Mouse (Mus musculus) CD4-positive, CD25-positive, alpha-beta regulatory T cell (primary cell): ENCODE measurements around the gene Ces2h. TPM values are rescaled to one million over a fixed set of nuclear protein-coding genes. Genes with fewer than 3 reads are reported as not detected.

Experiments used
- polyA plus RNA-seq: library from polyadenylated mRNA; unstranded; fragments of 100-300 nt; shearing (Covaris generic); gene quantifications from one replicate; pipeline ENCODE4 v1.2.1, GENCODE M21; 2017

Gene Ces2h
- polyA plus RNA-seq, result not detected

GRCm38 (mm10) chr8:105000586-105000985 is at the start of gene Ces2h:
Gene Ces2h (plus strand): TSS chr8:105000853.

GRCm38 (mm10) chr8:104961537-104961961 is 39.1 kb upstream of the Ces2h start, which contains the start of gene Ces2g:
Gene Ces2g (plus strand): TSS chr8:104961718.

GRCm38 (mm10) chr8:105048371-105048854 is 47.8 kb downstream of the Ces2h start, which contains the start of gene Ces3a:
Gene Ces3a (plus strand): TSS chr8:105048601.

Other genes with a start within 250 kb of the Ces2h start
- not detected for gene Ces2b, start 169.3 kb upstream of the Ces2h start, polyA plus RNA-seq
- 6.8 TPM for gene Ces2c, start 153.8 kb upstream of the Ces2h start, polyA plus RNA-seq
- gene Ces2e, start 74.6 kb upstream of the Ces2h start, polyA plus RNA-seq, result not detected
- gene Ces2f, start 53.5 kb upstream of the Ces2h start, polyA plus RNA-seq, result not detected
- gene Ces2g, start 39.1 kb upstream of the Ces2h start, polyA plus RNA-seq, result not detected
- not detected for gene Ces3a, start 47.7 kb downstream of the Ces2h start, polyA plus RNA-seq
- not detected for gene Ces3b, start 82.9 kb downstream of the Ces2h start, polyA plus RNA-seq
- gene Ces4a, start 130.9 kb downstream of the Ces2h start, polyA plus RNA-seq, result not detected
- 118 TPM for gene Cbfb, start 169.8 kb downstream of the Ces2h start, polyA plus RNA-seq
- gene D230025D16Rik, start 224.3 kb downstream of the Ces2h start, polyA plus RNA-seq, result 27.3 TPM